ENCODE assay signal across 8 mouse cellular contexts in genomic region chr7:18990601-18991295, GRCm38 (mm10). TPM values are rescaled to one million over a fixed set of nuclear protein-coding genes. Genes with fewer than 3 reads are reported as not detected.
A peak's percentile ranks its signal among the peaks of the same experiment; 100 is the strongest.
DNase-seq lines count a peak whose midpoint lies in the region; ATAC-seq and TF ChIP-seq lines count a peak whose summit lies in the region.

Mypop (plus strand) TSS chr7:18991245.

- peak; percentile 100 for DNase-seq in A20 (ENCODE audit: low read depth, low spot score)
- DNase-seq in heart, adult 9 months (ENCODE audit: low spot score in 2 of 2) = peak; percentile 100
- DNase-seq in monocyte, adult 2 months (ENCODE audit: low read depth in 1 of 2, low spot score in 2 of 2) = peak; percentile 92 to 94
- DNase-seq in spleen, postnatal 36 days (ENCODE audit: low spot score in 2 of 2) = peak; percentile 100

- H3K36me3 ChIP-seq in kidney, embryonic 14.5 days (ENCODE audit: control insufficient read depth, insufficient read depth, low read length) = 0 out of 2 replicates have a peak, but pooled peaks cover 4% of the 10 kb centered on the region
- no peaks in the 10 kb centered on the region for H3K36me3 ChIP-seq in limb, embryonic 15.5 days

- H3K4me1 ChIP-seq in bone marrow macrophage, adult 2 months (ENCODE audit: control insufficient read depth, insufficient read depth, low read length) = peaks cover 7% of the 10 kb centered on the region; the same call in 1 of the 2 replicates
- H3K4me1 ChIP-seq in embryonic fibroblast, embryonic 13.5 days (ENCODE audit: control insufficient read depth, insufficient read depth, low read length) = no peaks in the 10 kb centered on the region
- H3K4me1 ChIP-seq in kidney, embryonic 14.5 days (ENCODE audit: control insufficient read depth, insufficient read depth, low read length) = peaks cover 9% of the 10 kb centered on the region; the same call in 1 of the 2 replicates
- H3K4me1 ChIP-seq in limb, embryonic 15.5 days = peaks cover 36% of the 10 kb centered on the region

- peak within 1 kb of the TSS; percentile 84 for H3K4me2 ChIP-seq in kidney, embryonic 14.5 days (replicated peaks; ENCODE audit: low read depth, low read length)
- peak within 1 kb of the TSS; percentile 89 for H3K4me2 ChIP-seq in limb, embryonic 15.5 days

- under 1% methylated on average over 36 of the region's 37 CpGs for whole genome bisulfite sequencing in kidney, embryonic 14.5 days
- under 1% methylated on average over 36 of the region's 37 CpGs for WGBS in limb, embryonic 15.5 days

- TF ChIP-seq POLR2A in bone marrow macrophage, adult 2 months (IDR thresholded peaks at IDR 0.05; ENCODE audit: borderline replicate concordance, low read depth, low read length) = no peak
- peak; percentile 79 for TF ChIP-seq POLR2A in embryonic fibroblast, embryonic 13.5 days (IDR thresholded peaks at IDR 0.05; ENCODE audit: low read depth, low read length)

- H3K4me3 ChIP-seq in bone marrow macrophage, adult 2 months (ENCODE audit: insufficient read depth, low read length) = peak within 1 kb of the TSS; percentile 52
- H3K4me3 ChIP-seq in embryonic fibroblast, embryonic 13.5 days (ENCODE audit: insufficient read depth, low read length) = peak within 1 kb of the TSS; percentile 69
- peak within 1 kb of the TSS; percentile 52 for H3K4me3 ChIP-seq in kidney, embryonic 14.5 days (ENCODE audit: low read length)
- H3K4me3 ChIP-seq in limb, embryonic 15.5 days = peak within 1 kb of the TSS; percentile 59

- H3K27ac ChIP-seq in bone marrow macrophage, adult 2 months (ENCODE audit: insufficient read depth, low read depth, low read length) = no peak within 1 kb of the TSS
- H3K27ac ChIP-seq in embryonic fibroblast, embryonic 13.5 days (ENCODE audit: insufficient read depth, low read length) = peak within 1 kb of the TSS; percentile 76
- peak within 1 kb of the TSS; percentile 69 for H3K27ac ChIP-seq in kidney, embryonic 14.5 days (ENCODE audit: low read depth, low read length)
- H3K27ac ChIP-seq in limb, embryonic 15.5 days = peak within 1 kb of the TSS; percentile 91

- no peak for TF ChIP-seq CTCF in bone marrow macrophage, adult 2 months (IDR thresholded peaks at IDR 0.05; ENCODE audit: low read depth, low read length)
- no peak for TF ChIP-seq CTCF in embryonic fibroblast, embryonic 13.5 days (IDR thresholded peaks at IDR 0.05; ENCODE audit: borderline replicate concordance, insufficient read depth, low read length)

- H3K9me3 ChIP-seq in kidney, embryonic 14.5 days (ENCODE audit: control insufficient read depth, low read length) = no peaks in the 10 kb centered on the region
- no peaks in the 10 kb centered on the region for H3K9me3 ChIP-seq in limb, embryonic 15.5 days

- peaks cover 8% of the 10 kb centered on the region for H3K27me3 ChIP-seq in kidney, embryonic 14.5 days (ENCODE audit: control insufficient read depth, insufficient read depth, low read length)
- H3K27me3 ChIP-seq in limb, embryonic 15.5 days = peaks cover 15% of the 10 kb centered on the region

- ATAC-seq in kidney, embryonic 14.5 days (ENCODE audit: low FRiP score, low TSS enrichment) = peak; percentile 95
- peak; percentile 93 for ATAC-seq in limb, embryonic 15.5 days (ENCODE audit: insufficient number of reproducible peaks, low FRiP score, low TSS enrichment, low read depth)

- H3K9ac ChIP-seq in kidney, embryonic 14.5 days (ENCODE audit: low read depth, low read length) = peak within 1 kb of the TSS; percentile 58
- H3K9ac ChIP-seq in limb, embryonic 15.5 days = peak within 1 kb of the TSS; percentile 47

RNA-seq across cellular contexts. Expression of gene Mypop, which starts in this region (rescaled TPM):
- 1.0 and 1.2 TPM in 2 replicates for polyA plus RNA-seq in bone marrow macrophage, adult 2 months (2012; ENCODE audit: insufficient read depth, insufficient read length, missing spikeins)
- polyA plus RNA-seq in embryonic fibroblast, embryonic 13.5 days (2011; ENCODE audit: insufficient read length, low read depth, missing spikeins) = 8.4 and 10.6 TPM in 2 replicates
- 3.9 and 4.9 TPM in 2 replicates for polyA plus RNA-seq in kidney, embryonic 14.5 days (2014; fragmentation: Nextera tagmentation; extraction: Ambion mirVana)
- 5.2 and 5.3 TPM in 2 replicates for polyA plus RNA-seq in limb, embryonic 15.5 days (2015; fragmentation: Nextera tagmentation; extraction: Ambion mirVana)
